Comparison of ENCODE assay signal across 14 mouse cellular contexts in genomic region chr1:136788979-136789513, GRCm38 (mm10).
A peak's percentile ranks its signal among the peaks of the same experiment; 100 is the strongest.
DNase-seq lines count a peak whose midpoint lies in the region; ATAC-seq and TF ChIP-seq lines count a peak whose summit lies in the region.
"Had no signal": no experiment of that assay in that cellular context is flagged by ENCODE, and none has a peak within 500 bp of the region (broad histone marks: within the 10 kb centered on the region; RNA-seq: fewer than 3 reads in every experiment).

No protein-coding gene starts in this region.

- no peak for TF ChIP-seq CTCF in heart, adult 2 months (IDR thresholded peaks at IDR 0.05)
- no peak; the same call in 1 of the 2 replicates for TF ChIP-seq CTCF in layer of hippocampus, adult 2 months (conservative IDR thresholded peaks at IDR 0.05)
- 0 out of 2 replicates have a peak, but pooled peaks have one; percentile 6 for TF ChIP-seq CTCF in kidney, postnatal 0 days (IDR thresholded peaks at IDR 0.05; ENCODE audit: low read depth)

- 0 out of 2 replicates have a peak overlapping the region, but pooled peaks have one; percentile 19 for H3K4me2 ChIP-seq in heart, embryonic 11.5 days
- peak overlapping the region; percentile 34; the same call in 1 of the 2 replicates for H3K4me2 ChIP-seq in kidney, postnatal 0 days (ENCODE audit: low read length)
- peak overlapping the region; percentile 32 for H3K4me2 ChIP-seq in midbrain, embryonic 16.5 days (ENCODE audit: low read length)
- H3K4me2 ChIP-seq: liver, embryonic 15.5 days; neural tube, embryonic 12.5 days had no signal

- TF ChIP-seq POLR2A in heart, adult 2 months (IDR thresholded peaks at IDR 0.05; ENCODE audit: insufficient read depth, low read depth, low read length) = no peak

- H3K4me3 ChIP-seq in heart, embryonic 11.5 days (ENCODE audit: low read depth, low read length) = no peak overlapping the region
- H3K4me3 ChIP-seq in heart, adult 2 months = no peak overlapping the region
- peak overlapping the region; percentile 31 for H3K4me3 ChIP-seq in layer of hippocampus, adult 2 months
- no peak overlapping the region for H3K4me3 ChIP-seq in kidney, postnatal 0 days (replicated peaks; ENCODE audit: low read depth, low read length)
- H3K4me3 ChIP-seq in midbrain, embryonic 16.5 days (ENCODE audit: low read depth, low read length) = no peak overlapping the region; the same call in 1 of the 2 replicates
- H3K4me3 ChIP-seq: gastrocnemius, adult 2 months; liver, embryonic 15.5 days; neural tube, embryonic 12.5 days had no signal

- no peaks in the 10 kb centered on the region for H3K9me3 ChIP-seq in heart, embryonic 11.5 days (replicated peaks; ENCODE audit: control insufficient read depth, low read length)
- H3K9me3 ChIP-seq in kidney, postnatal 0 days (replicated peaks; ENCODE audit: low read length) = no peaks in the 10 kb centered on the region
- H3K9me3 ChIP-seq in midbrain, embryonic 16.5 days (replicated peaks; ENCODE audit: control insufficient read depth, low read length, poor library complexity, severe bottlenecking) = no peaks in the 10 kb centered on the region
- H3K9me3 ChIP-seq: liver, embryonic 15.5 days; neural tube, embryonic 12.5 days had no signal

- H3K4me1 ChIP-seq in heart, embryonic 11.5 days (ENCODE audit: control insufficient read depth, insufficient read depth, low read length) = no peaks in the 10 kb centered on the region
- no peaks in the 10 kb centered on the region for H3K4me1 ChIP-seq in heart, adult 2 months (ENCODE audit: control insufficient read depth, insufficient read depth, low read length)
- no peaks in the 10 kb centered on the region for H3K4me1 ChIP-seq in kidney, postnatal 0 days (replicated peaks; ENCODE audit: insufficient read depth, low read length)
- no peaks in the 10 kb centered on the region for H3K4me1 ChIP-seq in midbrain, embryonic 16.5 days (ENCODE audit: control insufficient read depth, insufficient read depth, low read length)
- H3K4me1 ChIP-seq: liver, embryonic 15.5 days; neural tube, embryonic 12.5 days had no signal

- TF ChIP-seq EP300 in heart, adult 2 months (IDR thresholded peaks at IDR 0.05; ENCODE audit: insufficient read depth, low read depth, low read length) = no peak

- intact Hi-C loops in heart, adult 2 months (cut with DNase I) = no loop called here
- intact Hi-C loops in left cerebral cortex, postnatal 25 days (cut with DNase I) = no loop called here

- no peaks in the 10 kb centered on the region for H3K36me3 ChIP-seq in heart, embryonic 11.5 days (ENCODE audit: control insufficient read depth, insufficient read depth, low read length)
- no peaks in the 10 kb centered on the region; the same call in 1 of the 2 replicates for H3K36me3 ChIP-seq in heart, adult 2 months (ENCODE audit: control insufficient read depth, insufficient read depth, low read length)
- no peaks in the 10 kb centered on the region for H3K36me3 ChIP-seq in kidney, postnatal 0 days (ENCODE audit: insufficient read depth, low read length)
- H3K36me3 ChIP-seq in midbrain, embryonic 16.5 days (ENCODE audit: control insufficient read depth, insufficient read depth, low read length) = no peaks in the 10 kb centered on the region
- H3K36me3 ChIP-seq: liver, embryonic 15.5 days; neural tube, embryonic 12.5 days had no signal

- WGBS in heart, embryonic 11.5 days (ENCODE audit: insufficient replicate concordance) = 60% methylated on average over 29 of the region's 30 CpGs
- WGBS in heart, adult 2 months = 63% methylated on average over 30 of the region's 30 CpGs
- 60% methylated on average over 29 of the region's 30 CpGs for WGBS in kidney, postnatal 0 days
- 62% methylated on average over 30 of the region's 30 CpGs for WGBS in midbrain, embryonic 16.5 days

- H3K27me3 ChIP-seq in heart, embryonic 11.5 days (ENCODE audit: control insufficient read depth, insufficient read depth, low read length) = no peaks in the 10 kb centered on the region
- no peaks in the 10 kb centered on the region for H3K27me3 ChIP-seq in heart, adult 2 months (ENCODE audit: control insufficient read depth, insufficient read depth, low read length)
- H3K27me3 ChIP-seq in kidney, postnatal 0 days (ENCODE audit: insufficient read depth, low read length) = no peaks in the 10 kb centered on the region; the same call in 1 of the 2 replicates
- H3K27me3 ChIP-seq in midbrain, embryonic 16.5 days (ENCODE audit: control insufficient read depth, insufficient read depth, low read depth, low read length) = no peaks in the 10 kb centered on the region
- H3K27me3 ChIP-seq: CH12.LX; liver, embryonic 15.5 days; neural tube, embryonic 12.5 days had no signal

- no peak for ATAC-seq in heart, embryonic 11.5 days (replicated peaks; ENCODE audit: insufficient number of reproducible peaks, low FRiP score, low TSS enrichment)
- no peak for ATAC-seq in kidney, postnatal 0 days (replicated peaks; ENCODE audit: low FRiP score, low read depth)
- ATAC-seq in midbrain, embryonic 16.5 days = no peak
- no peak for ATAC-seq in inflammation-experienced regulatory T-cells, adult 6 months

- no peaks in the 10 kb centered on the region for H3K79me2 ChIP-seq in heart, adult 2 months (replicated peaks; ENCODE audit: control insufficient read depth, insufficient read depth, low read length)

- H3K9ac ChIP-seq in heart, embryonic 11.5 days (ENCODE audit: low read depth, low read length) = no peak overlapping the region
- H3K9ac ChIP-seq in heart, adult 2 months (ENCODE audit: low read depth, low read length) = no peak overlapping the region
- no peak overlapping the region for H3K9ac ChIP-seq in kidney, postnatal 0 days (ENCODE audit: low read depth, low read length)
- H3K9ac ChIP-seq in midbrain, embryonic 16.5 days (ENCODE audit: low read depth, low read length) = no peak overlapping the region
- H3K9ac ChIP-seq: liver, embryonic 15.5 days; neural tube, embryonic 12.5 days had no signal

- DNase-seq in heart, adult 2 months = no peak
- no peak for DNase-seq in layer of hippocampus, adult 2 months (ENCODE audit: low spot score in 2 of 2)
- no peak for DNase-seq in layer of hippocampus, postnatal 36 days
- no peak for DNase-seq in kidney, postnatal 0 days (ENCODE audit: low spot score)
- DNase-seq in left cerebral cortex, postnatal 25 days (ENCODE audit: low spot score in 2 of 2) = no peak
- DNase-seq: cerebellum, adult 8-10 months; gastrocnemius, adult 2 months; right cerebral cortex, postnatal 14 days had no signal

- no peak overlapping the region for H3K27ac ChIP-seq in heart, embryonic 11.5 days (ENCODE audit: low read depth, low read length)
- no peak overlapping the region for H3K27ac ChIP-seq in heart, adult 2 months
- H3K27ac ChIP-seq in layer of hippocampus, adult 2 months = no peak overlapping the region
- no peak overlapping the region for H3K27ac ChIP-seq in kidney, postnatal 0 days
- H3K27ac ChIP-seq in midbrain, embryonic 16.5 days (ENCODE audit: low read length) = no peak overlapping the region
- H3K27ac ChIP-seq: gastrocnemius, adult 2 months; liver, embryonic 15.5 days; neural tube, embryonic 12.5 days had no signal
